Mouse (Mus musculus): ENCODE data around the gene Fbxl7. TPM values are rescaled to one million over a fixed set of nuclear protein-coding genes. Genes with fewer than 3 reads are reported as not detected.

The Fbxl7 gene
- polyA plus RNA-seq, 1 experiment: 4.2 TPM

DNA sequence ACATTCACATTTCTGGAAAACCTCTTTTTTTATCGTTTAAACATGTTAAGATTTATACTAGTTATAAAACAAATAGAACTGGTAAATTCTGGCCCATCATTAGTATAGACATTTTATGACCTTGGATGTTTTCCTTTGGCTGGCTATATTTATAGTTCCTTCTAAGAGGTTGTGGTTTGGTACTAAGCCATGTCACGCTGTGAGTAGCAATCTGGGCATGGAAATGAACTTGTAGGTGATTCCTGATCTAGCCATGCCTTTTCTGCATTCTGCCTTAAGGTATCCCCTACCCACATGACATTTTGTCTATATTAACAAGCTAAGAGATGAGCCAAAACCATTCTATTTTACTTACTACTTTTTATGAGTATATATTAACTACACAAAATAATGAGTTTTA lies 329.3 kb downstream of the Fbxl7 start:
- H3K36me3 ChIP-seq (ENCODE audit: control insufficient read depth, insufficient read depth): no peaks in the 10 kb centered on the region
- no peak overlapping the region for H3ac ChIP-seq (ENCODE audit: control insufficient read depth, insufficient read length, low read depth)
- no peaks in the 10 kb centered on the region for H3K27me3 ChIP-seq (ENCODE audit: control insufficient read depth, insufficient read depth, insufficient read length)
- H3K4me3 ChIP-seq (ENCODE audit: insufficient read depth, poor library complexity, severe bottlenecking): no peak overlapping the region
- no peaks in the 10 kb centered on the region for H3K79me3 ChIP-seq (ENCODE audit: low read depth)
- no peaks in the 10 kb centered on the region for H3K79me2 ChIP-seq (ENCODE audit: control insufficient read depth, insufficient read depth)
- TF ChIP-seq USF1 (IDR thresholded peaks at IDR 0.05; ENCODE audit: low read depth): no peak

DNA sequence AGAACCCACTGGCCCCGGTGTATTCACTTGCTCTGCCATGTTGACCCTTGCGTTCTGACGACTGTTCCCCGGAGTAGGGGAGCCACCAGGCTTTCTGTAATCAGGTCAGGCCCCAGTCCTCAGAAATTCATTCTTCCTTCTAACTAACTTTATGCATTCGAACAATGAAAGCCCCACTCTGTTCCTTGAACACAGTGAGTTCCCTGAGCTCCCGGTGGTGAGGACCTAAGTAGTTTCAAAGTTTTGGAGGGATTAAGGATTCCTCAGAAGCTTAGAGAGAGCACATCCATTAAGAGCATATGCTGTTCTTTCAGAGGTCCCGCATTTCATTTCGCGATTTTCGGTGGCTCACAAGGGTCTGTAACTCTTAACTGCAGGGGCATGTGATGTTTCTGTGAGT lies 341.8 kb downstream of the Fbxl7 start:
- H3K4me3 ChIP-seq (ENCODE audit: insufficient read depth, poor library complexity, severe bottlenecking): no peak overlapping the region
- no peaks in the 10 kb centered on the region for H3K79me3 ChIP-seq (ENCODE audit: low read depth)
- no peak overlapping the region for H3ac ChIP-seq (ENCODE audit: control insufficient read depth, insufficient read length, low read depth)
- H3K36me3 ChIP-seq (ENCODE audit: control insufficient read depth, insufficient read depth): no peaks in the 10 kb centered on the region
- TF ChIP-seq MAX (IDR thresholded peaks at IDR 0.05) (no peak), MYOG (IDR thresholded peaks at IDR 0.05; ENCODE audit: control insufficient read depth, extremely low read depth, insufficient read length) (no peak), CEBPB (IDR thresholded peaks at IDR 0.05; ENCODE audit: low read depth) (no peak), FOSL1 (IDR thresholded peaks at IDR 0.05; ENCODE audit: insufficient read depth, low read length, poor library complexity, severe bottlenecking) (no peak), MYOD1 (IDR thresholded peaks at IDR 0.05; ENCODE audit: control insufficient read depth, insufficient read length, low read depth) (no peak), USF1 (IDR thresholded peaks at IDR 0.05; ENCODE audit: low read depth) (no peak), CTCF (IDR thresholded peaks at IDR 0.05; ENCODE audit: control insufficient read depth, insufficient read depth, insufficient read length) (no peak)
- no peaks in the 10 kb centered on the region for H3K27me3 ChIP-seq (ENCODE audit: control insufficient read depth, insufficient read depth, insufficient read length)
- H3K79me2 ChIP-seq (ENCODE audit: control insufficient read depth, insufficient read depth): no peaks in the 10 kb centered on the region

DNA sequence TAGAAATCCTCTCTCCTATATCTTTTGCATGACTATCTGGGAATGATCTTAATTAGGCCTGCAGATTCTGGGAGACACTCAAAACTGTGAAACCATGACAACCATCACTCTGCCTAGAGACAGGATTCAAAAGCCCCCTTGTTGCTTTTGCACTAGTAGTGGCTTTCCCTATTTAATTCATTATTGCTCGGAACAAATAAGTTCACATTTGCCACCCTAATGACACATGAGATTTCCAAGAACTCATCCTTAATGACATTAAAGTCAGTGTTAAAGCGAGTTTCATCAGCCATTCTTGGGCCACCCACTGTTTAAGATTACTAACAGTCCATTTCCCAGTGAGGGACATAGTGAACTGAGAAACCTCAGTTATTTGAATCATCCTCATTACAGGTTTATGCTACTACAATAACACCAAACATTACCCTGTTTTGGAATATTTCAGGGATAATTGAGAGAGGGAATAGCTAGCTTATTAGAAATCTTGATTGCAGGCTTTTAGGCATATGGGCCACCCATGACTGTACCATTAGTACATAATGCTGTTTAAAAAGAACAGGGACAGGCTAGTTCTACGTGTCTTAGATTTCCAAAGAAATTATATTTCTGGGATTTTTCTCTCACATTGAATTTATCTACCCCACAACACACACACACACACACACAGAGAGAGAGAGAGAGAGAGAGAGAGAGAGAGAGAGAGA lies 361.2 kb downstream of the Fbxl7 start:
- Histone ChIP-seq H3K27me3 (ENCODE audit: control insufficient read depth, insufficient read depth, insufficient read length) (peaks cover 3% of the 10 kb centered on the region), H3K79me2 (ENCODE audit: control insufficient read depth, insufficient read depth) (no peaks in the 10 kb centered on the region), H3K4me3 (ENCODE audit: insufficient read depth, poor library complexity, severe bottlenecking) (no peak overlapping the region), H3K36me3 (ENCODE audit: control insufficient read depth, insufficient read depth) (no peaks in the 10 kb centered on the region), H3ac (ENCODE audit: control insufficient read depth, insufficient read length, low read depth) (no peak overlapping the region), H3K79me3 (ENCODE audit: low read depth) (no peaks in the 10 kb centered on the region)
- TF ChIP-seq CEBPB (IDR thresholded peaks at IDR 0.05; ENCODE audit: low read depth) (no peak), CTCF (IDR thresholded peaks at IDR 0.05; ENCODE audit: control insufficient read depth, insufficient read depth, insufficient read length) (no peak), FOSL1 (IDR thresholded peaks at IDR 0.05; ENCODE audit: insufficient read depth, low read length, poor library complexity, severe bottlenecking) (no peak), MYOD1 (IDR thresholded peaks at IDR 0.05; ENCODE audit: control insufficient read depth, insufficient read length, low read depth) (no peak), MYOG (IDR thresholded peaks at IDR 0.05; ENCODE audit: control insufficient read depth, extremely low read depth, insufficient read length) (no peak), MAX (IDR thresholded peaks at IDR 0.05) (no peak), USF1 (IDR thresholded peaks at IDR 0.05; ENCODE audit: low read depth) (no peak)

DNA sequence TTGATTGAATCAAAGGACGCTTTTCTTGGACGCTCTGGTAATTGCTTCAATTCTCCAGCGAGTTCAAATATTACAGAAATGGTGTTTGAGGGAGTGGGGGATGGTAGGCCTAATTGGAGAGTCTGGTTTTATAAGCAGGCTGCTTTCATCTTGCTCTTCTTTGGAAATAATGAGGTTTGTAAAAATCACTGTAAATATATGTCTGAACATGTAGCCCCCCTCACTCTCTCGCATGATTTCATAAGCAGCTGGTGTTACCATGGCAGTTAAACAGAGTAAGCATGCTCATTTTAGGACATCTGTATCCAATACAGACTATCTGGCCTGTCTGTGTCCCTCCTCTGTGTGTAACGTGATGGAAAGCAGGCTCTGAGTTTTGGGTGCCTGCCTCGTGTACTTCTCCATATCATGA lies 376.2 kb downstream of the Fbxl7 start:
- no peak overlapping the region for H3ac ChIP-seq (ENCODE audit: control insufficient read depth, insufficient read length, low read depth)
- H3K79me3 ChIP-seq (ENCODE audit: low read depth): no peaks in the 10 kb centered on the region
- no peaks in the 10 kb centered on the region for H3K36me3 ChIP-seq (ENCODE audit: control insufficient read depth, insufficient read depth)
- H3K79me2 ChIP-seq (ENCODE audit: control insufficient read depth, insufficient read depth): no peaks in the 10 kb centered on the region
- H3K4me3 ChIP-seq (ENCODE audit: insufficient read depth, poor library complexity, severe bottlenecking): no peak overlapping the region
- TF ChIP-seq CTCF (IDR thresholded peaks at IDR 0.05; ENCODE audit: control insufficient read depth, insufficient read depth, insufficient read length) (no peak), FOSL1 (IDR thresholded peaks at IDR 0.05; ENCODE audit: insufficient read depth, low read length, poor library complexity, severe bottlenecking) (no peak), MAX (IDR thresholded peaks at IDR 0.05) (no peak), MYOD1 (IDR thresholded peaks at IDR 0.05; ENCODE audit: control insufficient read depth, insufficient read length, low read depth) (no peak), MYOG (IDR thresholded peaks at IDR 0.05; ENCODE audit: control insufficient read depth, extremely low read depth, insufficient read length) (no peak), USF1 (IDR thresholded peaks at IDR 0.05; ENCODE audit: low read depth) (no peak), CEBPB (IDR thresholded peaks at IDR 0.05; ENCODE audit: low read depth) (no peak)
- H3K27me3 ChIP-seq (ENCODE audit: control insufficient read depth, insufficient read depth, insufficient read length): no peaks in the 10 kb centered on the region

DNA sequence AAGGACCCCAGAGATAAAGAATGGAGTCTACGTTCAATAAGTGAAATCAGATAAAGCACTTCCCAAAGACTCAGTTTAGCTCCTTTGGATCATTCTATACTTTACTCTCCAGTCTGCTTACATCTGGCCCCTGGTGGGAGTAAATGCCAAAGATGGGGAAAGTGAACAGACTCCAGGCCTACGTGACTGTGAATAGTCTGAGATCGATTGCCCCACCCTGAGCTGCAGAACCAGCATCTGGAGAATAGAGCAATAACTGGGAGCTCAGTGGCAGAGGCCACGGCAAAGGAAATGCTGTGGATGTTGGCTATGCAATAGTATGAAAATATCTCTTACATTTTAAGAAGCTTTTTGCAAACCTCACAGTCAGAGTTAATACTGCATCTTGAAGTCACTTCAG lies 394.4 kb downstream of the Fbxl7 start:
- H3K79me2 ChIP-seq (ENCODE audit: control insufficient read depth, insufficient read depth): no peaks in the 10 kb centered on the region
- no peaks in the 10 kb centered on the region for H3K36me3 ChIP-seq (ENCODE audit: control insufficient read depth, insufficient read depth)
- no peak for TF ChIP-seq FOSL1 (IDR thresholded peaks at IDR 0.05; ENCODE audit: insufficient read depth, low read length, poor library complexity, severe bottlenecking)
- TF ChIP-seq CTCF (IDR thresholded peaks at IDR 0.05; ENCODE audit: control insufficient read depth, insufficient read depth, insufficient read length): no peak
- TF ChIP-seq MYOG (IDR thresholded peaks at IDR 0.05; ENCODE audit: control insufficient read depth, extremely low read depth, insufficient read length): no peak
- no peak for TF ChIP-seq MYOD1 (IDR thresholded peaks at IDR 0.05; ENCODE audit: control insufficient read depth, insufficient read length, low read depth)
- TF ChIP-seq USF1 (IDR thresholded peaks at IDR 0.05; ENCODE audit: low read depth): no peak
- no peak for TF ChIP-seq CEBPB (IDR thresholded peaks at IDR 0.05; ENCODE audit: low read depth)
- no peak for TF ChIP-seq MAX (IDR thresholded peaks at IDR 0.05)
- no peaks in the 10 kb centered on the region for H3K27me3 ChIP-seq (ENCODE audit: control insufficient read depth, insufficient read depth, insufficient read length)
- no peak overlapping the region for H3ac ChIP-seq (ENCODE audit: control insufficient read depth, insufficient read length, low read depth)
- H3K4me3 ChIP-seq (ENCODE audit: insufficient read depth, poor library complexity, severe bottlenecking): no peak overlapping the region
- H3K79me3 ChIP-seq (ENCODE audit: low read depth): no peaks in the 10 kb centered on the region
